Mouse (Mus musculus) liver, adult 2 months (tissue): ENCODE results near the gene Lingo3.

Source experiments
- CTCF ChIP-seq: fragments of 200-500 bp; IDR thresholded peaks from 2 replicates; pipeline ENCODE4 v1.5.1; 2011; ENCODE audit warnings: low read depth, low read length, control low read depth
- POLR2A ChIP-seq: fragments of 200-500 bp; IDR thresholded peaks from 2 replicates; pipeline ENCODE4 v1.6.1; 2011; ENCODE audit warnings: low read length, control low read depth; ENCODE audit not compliant: insufficient read depth; ENCODE audit errors: extremely low read depth

DNA sequence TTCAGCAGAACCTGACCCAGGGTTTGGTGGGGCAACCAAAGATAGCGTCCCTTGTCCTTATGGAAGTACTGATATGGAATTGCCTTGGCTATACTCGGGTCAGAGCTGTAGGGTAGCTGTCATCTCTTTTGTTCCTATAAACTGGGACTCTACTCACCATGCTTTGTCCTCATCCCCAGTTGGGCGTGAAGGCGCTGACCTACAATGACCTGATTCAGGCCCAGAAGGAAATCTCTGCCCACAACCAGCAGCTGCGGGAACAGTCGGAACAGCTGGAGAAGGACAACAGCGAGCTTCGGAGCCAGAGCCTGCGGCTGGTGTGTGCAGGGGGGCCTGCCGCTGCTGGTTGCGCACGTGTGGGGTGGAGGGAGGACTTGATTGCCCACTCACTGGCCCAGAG, 59.0 kb downstream of the Lingo3 start:
- TF ChIP-seq CTCF (no peak), POLR2A (no peak)
